Mouse (Mus musculus) C2C12 (cell line): ENCODE results near the gene Syn3.

Source experiments
- CEBPB ChIP-seq: IDR thresholded peaks from one replicate; pipeline ENCODE4 v1.6.1; 2011; ENCODE audit warnings: low read depth, mild to moderate bottlenecking, control low read depth, moderate library complexity
- CTCF ChIP-seq: IDR thresholded peaks from one replicate; pipeline ENCODE4 v1.5.1; 2011; ENCODE audit not compliant: control insufficient read depth, insufficient read depth, insufficient read length
- MAX ChIP-seq: IDR thresholded peaks from one replicate; pipeline ENCODE4 v1.6.1; 2011; ENCODE audit warnings: mild to moderate bottlenecking, control low read depth
- MYOD1 ChIP-seq: IDR thresholded peaks from one replicate; pipeline ENCODE4 v1.6.1; 2011; ENCODE audit warnings: low read depth; ENCODE audit not compliant: control insufficient read depth, insufficient read length
- MYOG ChIP-seq: IDR thresholded peaks from one replicate; pipeline ENCODE4 v1.6.1; 2011; ENCODE audit not compliant: control insufficient read depth, insufficient read length; ENCODE audit errors: extremely low read depth
- USF1 ChIP-seq: IDR thresholded peaks from one replicate; pipeline ENCODE4 v1.6.1; 2011; ENCODE audit warnings: low read depth, mild to moderate bottlenecking, control low read depth, moderate library complexity

DNA sequence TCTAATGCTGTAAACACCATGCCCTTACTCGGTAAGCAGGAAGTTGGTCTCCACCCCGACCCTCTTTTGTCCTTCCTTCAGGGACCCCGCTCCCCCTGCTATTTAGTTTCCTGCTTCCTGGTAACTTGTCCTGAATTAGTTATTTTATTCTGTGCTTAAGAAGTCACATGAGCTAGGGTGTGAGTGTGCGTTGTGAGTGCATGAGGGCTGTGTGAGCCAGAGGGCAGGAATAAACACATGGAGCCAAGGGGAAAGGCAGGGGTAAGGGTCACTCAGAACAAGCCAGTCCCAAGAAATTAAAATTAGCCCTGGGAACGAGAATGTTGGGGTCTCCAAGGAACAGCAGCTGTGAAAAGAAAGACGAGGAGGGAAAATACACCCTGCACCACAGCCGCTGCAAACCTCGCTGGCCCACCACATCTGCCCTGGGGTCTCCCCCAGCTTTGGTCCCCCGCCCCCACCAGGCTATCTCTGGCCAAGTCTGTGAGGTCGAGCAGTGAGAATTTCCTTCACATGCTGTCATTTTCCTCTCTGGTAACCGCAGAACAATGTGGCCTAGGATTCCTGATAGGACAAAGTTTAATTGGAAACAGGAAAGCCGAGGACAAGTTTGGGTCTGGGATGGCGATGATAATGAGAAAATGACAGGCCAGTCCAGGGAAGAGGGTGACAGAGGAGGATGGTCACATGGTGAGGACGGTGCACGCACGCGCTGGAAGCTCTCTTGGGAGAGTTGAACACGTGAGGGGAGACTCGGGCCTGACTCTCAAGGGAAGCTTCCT, 225.1 kb downstream of the Syn3 start:
- TF ChIP-seq CTCF (no peak), MYOD1 (no peak), MYOG (no peak), USF1 (no peak), MAX (no peak), CEBPB (no peak)
